Mouse (Mus musculus) regulatory T cell (primary cell): ENCODE data around the gene Kif26b.

ENCODE experiments used
- in situ Hi-C: fragments of 300-600 bp; cut with MboI, MseI; formaldehyde crosslinking; loops from one replicate; pipeline ENCODE4 v1.15.1; 2025; ENCODE audit warnings: high pct_unique_total_duplicates

Gene Kif26b

GRCm38 (mm10) chr1:178769988-178770387 is 241.1 kb downstream of the Kif26b start:
- in situ Hi-C loops: no loop called here

GRCm38 (mm10) chr1:178770626-178771362 is 241.9 kb downstream of the Kif26b start:
- in situ Hi-C loops: no loop called here

GRCm38 (mm10) chr1:178779742-178780141 is 250.8 kb downstream of the Kif26b start:
- in situ Hi-C loops: no loop called here

- in situ Hi-C loops: no loop called here
These were observed 255.1 kb downstream of the Kif26b start for GRCm38 (mm10) chr1:178784043-178784442.

- in situ Hi-C loops: no loop called here
These were observed 262.3 kb downstream of the Kif26b start for GRCm38 (mm10) chr1:178791266-178791665.

GRCm38 (mm10) chr1:178792726-178793125 is 263.8 kb downstream of the Kif26b start:
- in situ Hi-C loops: no loop called here

GRCm38 (mm10) chr1:178794866-178795265 is 265.9 kb downstream of the Kif26b start:
- in situ Hi-C loops: no loop called here

- in situ Hi-C loops: no loop called here
These were observed 268.5 kb downstream of the Kif26b start for GRCm38 (mm10) chr1:178797388-178797787.

- in situ Hi-C loops: no loop called here
These were observed 269.4 kb downstream of the Kif26b start for GRCm38 (mm10) chr1:178798333-178798732.

- in situ Hi-C loops: no loop called here
These were observed 270.0 kb downstream of the Kif26b start for GRCm38 (mm10) chr1:178798886-178799285.

GRCm38 (mm10) chr1:178799836-178800552 is 271.1 kb downstream of the Kif26b start:
- in situ Hi-C loops: no loop called here

GRCm38 (mm10) chr1:178803155-178803554 is 274.2 kb downstream of the Kif26b start:
- in situ Hi-C loops: no loop called here

GRCm38 (mm10) chr1:178817476-178817875 is 288.6 kb downstream of the Kif26b start:
- in situ Hi-C loops: no loop called here

- in situ Hi-C loops: no loop called here
These were observed 290.1 kb downstream of the Kif26b start for GRCm38 (mm10) chr1:178819060-178819459.

- in situ Hi-C loops: no loop called here
These were observed 291.2 kb downstream of the Kif26b start for GRCm38 (mm10) chr1:178820079-178820478.

- in situ Hi-C loops: no loop called here
These were observed 291.9 kb downstream of the Kif26b start for GRCm38 (mm10) chr1:178820556-178821435.

GRCm38 (mm10) chr1:178824871-178825270 is 295.9 kb downstream of the Kif26b start:
- in situ Hi-C loops: no loop called here

- in situ Hi-C loops: no loop called here
These were observed 298.3 kb downstream of the Kif26b start for GRCm38 (mm10) chr1:178827223-178827622.

- in situ Hi-C loops: no loop called here
These were observed 300.5 kb downstream of the Kif26b start for GRCm38 (mm10) chr1:178829456-178829855.

GRCm38 (mm10) chr1:178832571-178832970 is 303.6 kb downstream of the Kif26b start:
- in situ Hi-C loops: no loop called here

GRCm38 (mm10) chr1:178835805-178836204 is 306.9 kb downstream of the Kif26b start:
- in situ Hi-C loops: no loop called here

- in situ Hi-C loops: no loop called here
These were observed 308.1 kb downstream of the Kif26b start for GRCm38 (mm10) chr1:178836998-178837397.
